Mouse (Mus musculus) adrenal gland, adult (tissue): ENCODE measurements around the gene Vangl2.
A peak's percentile ranks its signal among the peaks of the same experiment; 100 is the strongest.
"Not testable (repeated sequence)": the region's sequence is repeated elsewhere in the genome, so short reads cannot be mapped to it uniquely, and the experiment has no call there.

Experiments used
- DNase-seq, 2 experiments: peaks; one replicate each; pipeline ENCODE4 v3.0.0; 2022 to 2023; ENCODE audit warnings: low spot score in 1 of 2; ENCODE audit not compliant: inconsistent age in 2 of 2

Vangl2 gene

DNA sequence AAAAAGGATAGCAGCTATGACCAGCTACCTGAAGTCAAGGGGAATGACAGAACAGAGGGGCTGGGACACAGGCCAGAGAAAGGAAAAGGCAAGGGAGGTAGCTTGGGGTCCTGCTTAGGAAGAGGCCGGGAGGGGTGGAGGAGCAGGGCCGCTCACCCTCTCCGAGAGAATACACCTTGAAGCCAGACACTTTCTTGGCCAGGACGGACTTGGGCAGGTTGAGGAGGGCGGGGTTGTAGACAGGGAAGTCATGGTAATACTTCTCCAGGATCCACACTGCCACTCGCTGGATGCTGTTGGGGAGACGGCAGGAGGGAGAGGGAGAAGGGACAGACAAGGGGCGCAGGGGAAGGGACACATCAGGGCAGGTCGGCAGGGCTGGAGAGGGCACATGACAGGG lies 19.9 kb downstream of the Vangl2 start:
- DNase-seq: peak in 1 of 2 experiments; percentile 15

- DNase-seq: no peak
These were observed 20.5 kb downstream of the Vangl2 start for GRCm38 (mm10) chr1:172007761-172008160.

GRCm38 (mm10) chr1:172001665-172002064 lies 26.6 kb downstream of the Vangl2 start:
- DNase-seq: no peak

DNA sequence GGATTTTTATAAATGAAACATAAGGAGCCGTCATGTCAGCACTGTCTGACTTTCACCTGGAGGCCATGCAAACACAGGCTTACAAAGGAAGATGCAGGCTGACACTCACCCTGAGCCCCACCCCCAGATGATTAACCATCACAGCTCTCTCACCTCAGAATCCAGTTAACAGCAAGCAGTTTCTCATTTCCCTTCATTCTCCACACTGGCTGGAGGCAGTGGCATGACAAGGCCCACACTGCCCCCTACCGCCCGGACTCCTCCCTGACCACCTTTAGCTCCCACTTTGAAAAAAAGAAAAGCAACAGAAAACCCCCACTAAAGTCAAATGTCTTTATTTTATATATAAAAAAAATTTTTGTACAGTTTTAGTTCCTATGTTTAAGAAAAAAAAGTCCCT lies 27.6 kb downstream of the Vangl2 start:
- peak; percentile 20 to 54 for DNase-seq

DNA sequence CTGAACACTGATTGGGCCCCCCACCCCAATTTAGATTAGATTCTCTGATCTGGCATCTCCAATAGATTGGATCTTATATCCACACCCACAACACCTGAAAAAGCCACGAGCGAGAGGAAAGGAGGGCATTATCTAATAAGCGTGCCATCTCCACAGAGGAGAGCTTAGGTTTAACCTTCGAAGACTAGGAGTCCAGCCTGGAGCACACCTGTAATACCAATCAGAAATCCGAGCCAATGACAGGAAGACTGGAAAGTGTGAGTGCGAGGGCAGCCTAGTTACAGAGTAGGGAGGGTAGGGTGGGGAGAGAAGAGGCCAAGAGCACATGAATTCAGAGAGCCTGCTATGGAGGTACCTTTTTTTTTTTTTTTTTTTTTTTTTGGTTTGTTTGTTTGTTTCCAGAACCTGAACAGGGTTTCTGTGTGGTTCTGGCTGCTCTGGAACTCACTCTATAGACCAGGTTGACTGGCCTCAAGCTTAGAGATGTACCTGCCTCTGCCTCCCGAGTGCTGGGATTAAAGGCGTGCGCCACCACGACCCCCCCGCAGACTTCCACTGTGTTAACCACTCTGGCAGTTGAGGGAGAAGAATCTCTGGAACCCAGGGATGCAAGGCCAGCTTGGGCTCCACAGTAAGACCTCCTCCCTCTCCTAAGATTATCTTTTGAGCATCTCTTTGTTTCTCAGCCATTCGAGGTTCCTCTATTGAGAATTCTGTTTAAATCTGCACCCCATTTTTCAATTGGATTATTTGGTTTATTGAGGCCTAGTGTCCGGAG lies 29.2 kb downstream of the Vangl2 start:
- DNase-seq: no peak

DNA sequence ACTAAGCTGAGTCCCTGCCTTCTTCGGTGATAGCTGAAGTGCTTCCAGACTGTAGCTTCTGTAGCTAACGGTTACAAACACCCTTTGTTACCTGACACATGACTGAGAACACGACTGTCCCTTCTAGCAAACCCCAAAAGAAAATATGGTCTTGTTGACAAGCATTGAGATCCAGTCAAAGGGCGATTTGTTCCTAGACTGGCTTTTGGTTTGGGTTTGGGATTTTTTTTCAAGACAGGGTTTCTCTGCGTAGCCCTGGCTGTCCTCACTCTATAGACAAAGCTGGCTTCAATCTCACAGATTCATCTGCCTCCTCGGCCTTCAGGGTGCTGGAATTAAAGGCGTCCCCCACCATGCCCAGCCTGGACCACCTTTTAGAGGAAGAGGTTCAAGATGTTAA lies 31.5 kb downstream of the Vangl2 start:
- no peak for DNase-seq

GRCm38 (mm10) chr1:171994918-171995715 lies 33.1 kb downstream of the Vangl2 start:
- DNase-seq: no peak

GRCm38 (mm10) chr1:171994501-171994900 lies 33.7 kb downstream of the Vangl2 start:
- no peak for DNase-seq

- no peak for DNase-seq
These were observed 35.2 kb downstream of the Vangl2 start for GRCm38 (mm10) chr1:171992901-171993530.

GRCm38 (mm10) chr1:171991883-171992282 lies 36.4 kb downstream of the Vangl2 start:
- no peak for DNase-seq

DNA sequence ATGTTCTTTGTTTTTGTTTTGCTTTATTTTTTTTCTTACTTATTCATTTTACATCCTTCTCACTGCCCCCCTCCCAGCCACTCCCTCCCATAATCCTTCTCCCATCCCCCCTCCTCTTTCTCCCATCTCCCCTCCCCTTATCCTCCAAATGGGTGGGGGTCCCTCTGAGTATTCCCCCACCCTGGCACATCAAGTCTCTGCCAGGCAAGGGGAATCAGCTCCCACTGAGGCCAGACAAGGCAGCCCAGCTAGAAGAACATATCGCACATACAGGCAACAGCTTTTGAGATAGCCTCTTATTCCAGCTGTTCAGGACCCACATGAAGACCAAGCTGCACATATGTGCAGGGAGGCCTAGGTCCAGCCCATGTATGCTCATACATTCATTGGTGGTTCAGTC lies 44.1 kb downstream of the Vangl2 start:
- no peak for DNase-seq

DNA sequence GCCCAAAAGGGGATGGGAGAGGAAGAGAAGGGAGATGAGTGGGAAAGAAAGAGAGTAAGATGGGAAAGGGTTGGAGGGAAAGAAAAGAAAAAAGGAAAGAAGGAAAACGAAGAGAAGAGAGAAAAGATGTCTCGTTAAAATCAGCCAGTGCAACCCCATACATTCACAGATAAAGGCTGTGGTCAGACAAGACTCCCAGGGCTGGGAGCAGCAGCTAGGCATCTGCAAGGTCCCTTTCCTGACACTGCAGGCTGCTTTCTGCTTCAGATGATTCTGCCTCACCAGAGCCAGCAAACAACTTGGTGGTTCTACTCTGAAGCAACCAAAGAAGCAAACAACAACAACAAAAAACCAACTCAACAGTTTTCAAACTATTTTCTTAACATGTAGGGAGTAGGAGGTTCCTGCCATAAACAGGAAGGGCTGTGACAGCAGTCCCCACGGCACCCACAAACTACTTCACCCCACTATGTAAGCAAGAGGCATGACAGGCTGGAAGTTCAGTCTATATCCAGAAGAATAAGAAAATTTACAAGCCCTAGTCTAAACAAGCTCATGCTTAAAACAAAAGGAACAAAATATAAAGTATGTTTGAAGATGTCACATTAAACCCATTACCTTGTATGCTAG lies 44.8 kb downstream of the Vangl2 start:
- no peak for DNase-seq

GRCm38 (mm10) chr1:171982740-171983139 lies 45.5 kb downstream of the Vangl2 start:
- no peak for DNase-seq

DNA sequence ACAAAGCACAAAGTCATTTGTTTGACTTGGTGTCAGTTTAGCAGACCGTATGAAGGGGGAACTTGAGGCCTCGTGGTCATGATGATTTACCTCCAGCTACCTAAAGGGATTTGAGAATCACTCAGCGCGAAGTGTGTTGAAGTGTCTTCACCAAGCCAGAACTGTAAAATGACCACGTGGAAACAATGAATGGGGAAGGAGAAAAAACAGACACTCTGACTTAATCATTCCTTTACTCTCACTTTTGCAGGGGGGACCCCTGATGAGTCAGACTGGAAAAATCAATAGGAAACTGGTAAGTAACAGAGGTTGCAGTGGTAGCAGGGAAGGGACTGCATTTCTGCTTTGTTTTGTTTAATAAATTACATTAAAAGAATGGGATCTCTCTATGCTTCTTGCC lies 46.1 kb downstream of the Vangl2 start:
- no peak for DNase-seq

- DNase-seq: no peak
These were observed 48.1 kb downstream of the Vangl2 start for GRCm38 (mm10) chr1:171979969-171980730.

DNA sequence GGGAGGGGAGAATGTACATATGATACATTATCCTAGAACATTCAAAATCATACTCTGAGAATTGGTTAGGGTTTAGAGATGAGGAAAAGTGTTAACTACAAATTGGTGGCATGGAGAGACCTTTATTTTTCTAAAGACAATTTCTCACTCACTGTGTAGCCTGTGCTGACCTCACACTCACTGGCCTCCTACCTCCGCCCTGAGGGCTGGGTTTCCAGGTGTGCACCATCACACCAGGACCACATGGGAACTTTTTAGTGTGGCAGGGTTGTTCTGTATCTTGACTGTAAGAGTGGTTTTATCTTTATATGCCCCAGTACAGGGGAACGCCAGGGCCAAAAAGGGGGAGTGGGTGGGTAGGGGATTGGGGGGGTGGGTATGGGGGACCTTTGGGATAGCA lies 50.4 kb downstream of the Vangl2 start:
- no peak for DNase-seq

- no peak for DNase-seq
These were observed 51.3 kb downstream of the Vangl2 start for GRCm38 (mm10) chr1:171976826-171977539.

DNA sequence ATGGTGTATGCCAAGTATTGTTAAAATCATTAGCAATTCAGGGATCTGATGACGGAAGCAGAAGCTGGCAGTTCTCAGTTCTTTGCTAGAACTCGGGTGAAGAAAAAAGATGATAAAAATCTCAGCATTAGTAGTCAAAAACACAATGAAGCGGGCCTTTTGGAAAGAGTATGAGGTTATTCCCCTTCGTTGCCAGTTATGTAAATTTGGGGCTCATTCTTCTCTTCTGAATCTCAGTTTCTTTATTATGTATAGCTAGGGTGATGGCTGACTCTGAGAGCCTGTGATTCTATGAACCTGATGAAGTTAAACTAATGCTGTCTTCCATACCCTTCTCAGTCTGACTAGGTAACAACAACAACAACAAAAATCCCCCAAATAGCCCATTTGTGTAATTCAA lies 52.4 kb downstream of the Vangl2 start:
- DNase-seq: no peak

DNA sequence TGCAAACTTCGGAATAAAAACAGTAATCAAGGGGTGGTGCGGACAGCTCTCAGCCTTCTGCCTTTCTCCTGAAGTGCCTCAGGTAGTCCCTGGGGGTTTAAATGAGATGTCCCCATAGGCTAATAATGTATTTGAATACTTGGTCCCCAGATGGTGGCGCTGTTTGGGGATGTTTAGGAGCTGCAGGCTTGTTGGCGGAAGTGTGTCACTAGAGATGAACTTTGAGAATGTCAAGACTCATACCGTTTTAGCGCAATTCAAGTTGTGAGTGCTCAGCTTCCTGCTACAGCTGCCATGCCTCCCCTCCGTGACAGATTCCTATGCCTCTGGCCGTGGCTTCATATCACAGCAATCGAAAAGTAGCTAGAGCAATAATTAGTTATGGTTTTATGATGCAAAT lies 52.9 kb downstream of the Vangl2 start:
- DNase-seq: no peak

DNA sequence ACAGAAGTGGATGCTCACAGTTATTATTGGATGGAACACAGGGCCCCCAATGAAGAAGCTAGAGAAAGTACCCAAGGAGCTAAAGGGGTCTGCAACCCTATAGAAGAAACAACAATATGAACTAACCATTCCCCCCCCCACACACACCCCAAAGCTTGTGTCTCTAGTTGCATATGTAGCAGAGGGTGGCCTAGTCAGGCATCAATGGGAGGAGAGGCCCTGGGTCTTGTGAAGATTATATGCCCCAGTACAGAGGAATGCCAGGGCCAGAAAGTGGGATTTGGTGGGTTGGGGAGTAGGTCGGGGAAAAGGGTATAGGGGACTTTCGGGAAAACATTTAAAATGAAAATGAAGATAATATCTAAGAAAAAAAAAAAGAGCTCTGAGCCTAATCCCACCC lies 53.9 kb downstream of the Vangl2 start:
- not testable (repeated sequence) for DNase-seq
